Mouse (Mus musculus) forebrain, embryonic 14.5 days (tissue): ENCODE measurements around the gene Gdap1l1. TPM values are rescaled to one million over a fixed set of nuclear protein-coding genes. Genes with fewer than 3 reads are reported as not detected.
"Not testable (repeated sequence)": the region's sequence is repeated elsewhere in the genome, so short reads cannot be mapped to it uniquely, and the experiment has no call there.

Source experiments
- ATAC-seq: fragments of 200-750 bp; cut with Nextera tagmentation; 2 replicates; pipeline ENCODE4 v1.8.0; 2017; ENCODE audit warnings: mild to moderate bottlenecking, moderate library complexity
- DNase-seq: peaks from one replicate; pipeline ENCODE4 v3.0.0-alpha.2; 2015; ENCODE audit warnings: low spot score
- H3K27ac ChIP-seq: fragments of 300-500 bp; sonication (generic); 2 replicates; pipeline ENCODE4 v1.5.1; 2014; ENCODE audit warnings: low read depth, mild to moderate bottlenecking, control low read depth, low read length, moderate library complexity
- H3K27me3 ChIP-seq: fragments of 300-500 bp; sonication (generic); replicated peaks from 2 replicates; pipeline ENCODE4 v1.6.1; 2014; ENCODE audit warnings: low read length, control low read depth, mixed read lengths; ENCODE audit not compliant: control insufficient read depth, insufficient read depth
- H3K36me3 ChIP-seq: fragments of 300-500 bp; sonication (generic); 2 replicates; pipeline ENCODE4 v1.6.1; 2014; ENCODE audit warnings: low read length, control low read depth; ENCODE audit not compliant: control insufficient read depth, insufficient read depth
- H3K4me1 ChIP-seq: fragments of 300-500 bp; sonication (generic); 2 replicates; pipeline ENCODE4 v1.6.1; 2014; ENCODE audit warnings: antibody characterized with exemption, low read length, control low read depth; ENCODE audit not compliant: control insufficient read depth, insufficient read depth
- H3K4me2 ChIP-seq: fragments of 300-500 bp; sonication (generic); 2 replicates; pipeline ENCODE4 v1.6.1; 2014; ENCODE audit warnings: mild to moderate bottlenecking, control low read depth, low read length
- H3K4me3 ChIP-seq: fragments of 300-500 bp; sonication (generic); 2 replicates; pipeline ENCODE4 v1.5.1; 2014; ENCODE audit warnings: low read depth, low read length, control low read depth
- H3K9ac ChIP-seq: fragments of 300-500 bp; sonication (generic); 2 replicates; pipeline ENCODE4 v1.6.1; 2014; ENCODE audit warnings: mild to moderate bottlenecking, low read length, control low read depth, moderate library complexity
- H3K9me3 ChIP-seq: fragments of 300-500 bp; sonication (generic); replicated peaks from 2 replicates; pipeline ENCODE4 v1.6.1; 2016; ENCODE audit warnings: low read length, control low read depth, mixed read lengths; ENCODE audit not compliant: control insufficient read depth
- WGBS: fragments of 180-500 bp; shearing (Covaris S2); extraction: QIAGEN DNeasy Blood & Tissue Kit; methylation state at CpG from one replicate; pipeline ENCODE4 v1.1.7; 2014; 5-methylcytosine and 5-hydroxymethylcytosine counted together
- polyA plus RNA-seq: library from polyadenylated mRNA; unstranded; fragments of >200 nt; fragmentation: Nextera tagmentation; extraction: Ambion mirVana; gene quantifications from 2 replicates; pipeline ENCODE4 v1.2.1, GENCODE M21; 2014

The Gdap1l1 gene
- polyA plus RNA-seq, 1 experiment from 2014 or later = 107 TPM

- Histone ChIP-seq H3K9me3 (no peaks in the 10 kb centered on the region), H3K27me3 (no peaks in the 10 kb centered on the region), H3K36me3 (peaks cover 37% of the 10 kb centered on the region), H3K9ac (no peak overlapping the region), H3K4me2 (no peak overlapping the region), H3K27ac (no peak overlapping the region), H3K4me3 (no peak overlapping the region), H3K4me1 (0 out of 2 replicates have a peak, but pooled peaks cover 2% of the 10 kb centered on the region)
- 90% methylated on average over 13 of the region's 13 CpGs for WGBS
- DNase-seq (no peak), ATAC-seq (no peak)
Measured at GRCm38 (mm10) chr2:163453378-163453777, 15.1 kb downstream of the Gdap1l1 start.

DNA sequence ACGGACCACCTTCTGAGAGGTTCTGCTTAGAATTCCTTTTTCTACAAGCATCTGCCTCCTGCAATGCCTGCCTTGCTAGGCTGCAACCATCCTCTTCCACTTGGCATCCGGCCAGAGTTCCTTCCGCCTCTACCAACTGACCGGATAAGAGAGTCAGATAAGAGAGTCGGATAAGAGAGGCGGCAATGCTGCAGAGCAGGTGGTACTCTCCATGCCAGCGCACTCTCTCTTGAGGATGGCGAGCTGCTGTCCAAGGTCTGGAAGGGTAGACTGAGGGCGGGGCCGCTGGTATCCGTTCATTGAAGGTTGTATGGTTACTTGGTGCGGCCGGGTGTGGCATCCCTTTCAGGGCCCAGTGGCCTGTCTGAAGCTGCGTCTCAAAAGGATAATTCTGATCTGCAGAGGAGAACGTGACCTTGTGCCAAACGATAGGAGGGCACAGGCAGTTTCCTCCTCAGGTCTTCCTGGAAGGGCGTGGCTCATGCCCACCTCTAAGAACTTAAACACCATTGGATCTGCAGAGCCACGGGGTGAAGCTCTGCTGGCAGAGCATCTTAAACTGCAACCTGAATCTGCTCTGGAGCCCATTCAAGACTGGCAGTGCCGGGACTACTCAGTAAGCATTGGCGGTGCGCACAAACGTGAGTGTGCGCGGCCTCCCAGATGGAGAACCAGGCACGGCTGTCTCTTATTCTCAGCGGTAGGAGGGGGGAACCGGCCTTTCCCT, 20.4 kb downstream of the Gdap1l1 start:
- Histone ChIP-seq H3K9ac (no peak overlapping the region), H3K9me3 (no peaks in the 10 kb centered on the region), H3K27ac (no peak overlapping the region), H3K4me2 (peak overlapping the region; percentile 22), H3K4me3 (no peak overlapping the region), H3K36me3 (peaks cover 14% of the 10 kb centered on the region), H3K4me1 (peaks cover 3% of the 10 kb centered on the region; the same call in 1 of the 2 replicates), H3K27me3 (no peaks in the 10 kb centered on the region)
- DNase-seq (no peak), ATAC-seq (0 out of 2 replicates have a peak, but pooled peaks have one; percentile 18)
- WGBS = 52% methylated on average over 27 of the region's 27 CpGs

DNA sequence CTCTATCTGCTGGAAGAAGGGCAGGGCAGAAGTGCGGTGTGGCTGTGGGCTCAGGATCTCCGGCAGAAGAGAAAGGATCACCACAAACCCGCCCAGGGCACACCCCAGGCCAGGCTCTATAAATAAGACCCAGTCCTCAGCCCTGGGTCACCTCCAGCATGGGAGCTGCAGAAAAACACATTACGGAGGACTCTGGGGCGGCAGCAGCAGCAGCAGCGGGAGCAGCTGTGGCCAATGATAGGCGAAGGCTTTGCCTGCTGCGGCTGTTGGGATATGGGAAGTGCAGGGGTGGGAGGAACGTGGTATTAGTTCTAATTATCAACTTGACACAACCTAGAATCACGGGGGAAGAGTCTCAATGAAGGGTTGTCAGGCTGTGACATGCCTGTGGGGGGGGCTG, 21.1 kb downstream of the Gdap1l1 start:
- peaks cover 3% of the 10 kb centered on the region; the same call in 1 of the 2 replicates for H3K4me1 ChIP-seq
- ATAC-seq (0 out of 2 replicates have a peak, but pooled peaks have one; percentile 40), DNase-seq (peak; percentile 27)
- peak overlapping the region; percentile 22 for H3K4me2 ChIP-seq
- no peaks in the 10 kb centered on the region for H3K27me3 ChIP-seq
- no peak overlapping the region for H3K27ac ChIP-seq
- 48% methylated on average over 10 of the region's 10 CpGs for WGBS
- H3K9ac ChIP-seq = no peak overlapping the region
- H3K9me3 ChIP-seq = no peaks in the 10 kb centered on the region
- no peak overlapping the region for H3K4me3 ChIP-seq
- H3K36me3 ChIP-seq = peaks cover 7% of the 10 kb centered on the region

GRCm38 (mm10) chr2:163460622-163461021, 22.3 kb downstream of the Gdap1l1 start:
- no peak overlapping the region for H3K27ac ChIP-seq
- DNase-seq = no peak
- no peak overlapping the region for H3K4me3 ChIP-seq
- H3K36me3 ChIP-seq = no peaks in the 10 kb centered on the region
- no peaks in the 10 kb centered on the region for H3K27me3 ChIP-seq
- H3K9me3 ChIP-seq = no peaks in the 10 kb centered on the region
- ATAC-seq = no peak
- H3K4me1 ChIP-seq = peaks cover 3% of the 10 kb centered on the region; the same call in 1 of the 2 replicates
- H3K4me2 ChIP-seq = no peak overlapping the region
- WGBS = 91% methylated on average over 8 of the region's 8 CpGs
- no peak overlapping the region for H3K9ac ChIP-seq

DNA sequence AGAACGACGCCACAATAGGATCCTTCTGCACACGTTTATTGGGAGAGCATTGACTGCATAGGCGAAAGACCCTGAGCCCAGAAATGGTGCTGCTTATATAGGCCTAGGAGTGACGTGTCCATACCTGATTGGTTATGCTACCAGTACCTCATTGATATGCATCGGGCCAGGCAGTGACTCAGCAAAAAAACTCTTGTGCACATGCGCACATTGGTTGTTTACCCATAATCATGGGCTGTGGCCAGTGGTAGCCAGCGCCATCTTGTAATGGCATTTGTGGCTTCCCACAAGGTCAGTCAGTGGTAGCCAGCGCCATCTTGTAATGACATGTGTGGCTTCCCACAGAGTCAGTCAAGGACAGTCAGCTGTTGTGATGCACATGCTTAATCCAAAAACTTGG, 23.0 kb downstream of the Gdap1l1 start:
- H3K27me3 ChIP-seq, H3K4me1 ChIP-seq, ATAC-seq, DNase-seq, H3K36me3 ChIP-seq, H3K9ac ChIP-seq, H3K9me3 ChIP-seq, H3K4me2 ChIP-seq, H3K27ac ChIP-seq, H3K4me3 ChIP-seq: not testable (repeated sequence)
- WGBS = 94% methylated on average over 9 of the region's 9 CpGs

DNA sequence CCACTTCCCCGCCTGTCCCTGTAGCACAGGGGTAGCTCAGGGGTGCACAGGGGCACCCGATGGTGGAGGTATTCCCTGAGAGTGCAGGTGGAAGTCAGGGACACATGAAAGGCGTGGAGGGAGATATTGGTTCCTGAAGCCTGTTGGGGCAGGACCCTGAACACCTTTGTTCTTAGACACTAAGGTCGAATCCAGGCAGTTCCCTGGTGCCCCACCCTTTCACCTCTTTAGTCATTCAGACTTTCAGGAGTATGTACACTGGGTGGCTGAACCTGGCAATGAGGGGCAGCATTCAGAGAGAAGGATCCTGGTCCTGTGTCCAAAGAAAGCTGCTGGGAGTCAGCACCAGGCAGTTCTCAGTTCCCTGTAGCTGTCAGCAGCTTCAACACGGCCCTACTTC, 24.1 kb downstream of the Gdap1l1 start:
- Histone ChIP-seq H3K27me3 (no peaks in the 10 kb centered on the region), H3K36me3 (peaks cover 11% of the 10 kb centered on the region; the same call in 1 of the 2 replicates), H3K4me3 (no peak overlapping the region), H3K27ac (no peak overlapping the region), H3K9me3 (no peaks in the 10 kb centered on the region), H3K4me1 (peaks cover 3% of the 10 kb centered on the region; the same call in 1 of the 2 replicates), H3K9ac (no peak overlapping the region), H3K4me2 (no peak overlapping the region)
- DNase-seq = no peak
- ATAC-seq = no peak
- 79% methylated on average over 5 of the region's 5 CpGs for WGBS

DNA sequence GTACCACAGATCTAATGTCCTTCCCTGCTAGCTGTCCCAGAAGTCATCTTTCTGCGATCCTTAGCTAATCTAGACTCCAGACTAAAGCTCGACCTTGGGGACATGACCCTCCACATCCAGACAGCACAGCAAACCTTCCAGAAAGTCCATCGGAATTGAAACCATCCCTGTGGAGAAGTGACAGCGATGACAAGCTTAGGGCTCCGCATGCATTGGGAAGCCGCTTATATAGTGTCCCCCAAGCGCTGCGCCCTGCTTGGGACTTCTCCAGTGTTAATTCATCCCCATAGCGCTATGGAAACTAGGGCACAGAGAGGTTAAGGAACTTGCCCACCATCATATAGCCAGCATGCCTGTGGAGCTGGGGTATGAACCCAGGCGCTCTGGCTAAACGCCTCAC, 24.5 kb downstream of the Gdap1l1 start:
- peaks cover 14% of the 10 kb centered on the region; the same call in 1 of the 2 replicates for H3K36me3 ChIP-seq
- H3K4me1 ChIP-seq = peaks cover 3% of the 10 kb centered on the region; the same call in 1 of the 2 replicates
- no peak overlapping the region for H3K27ac ChIP-seq
- 80% methylated on average over 11 of the region's 11 CpGs for WGBS
- H3K27me3 ChIP-seq = no peaks in the 10 kb centered on the region
- H3K4me2 ChIP-seq = no peak overlapping the region
- ATAC-seq (no peak), DNase-seq (no peak)
- H3K9me3 ChIP-seq = no peaks in the 10 kb centered on the region
- H3K9ac ChIP-seq = no peak overlapping the region
- H3K4me3 ChIP-seq = no peak overlapping the region

DNA sequence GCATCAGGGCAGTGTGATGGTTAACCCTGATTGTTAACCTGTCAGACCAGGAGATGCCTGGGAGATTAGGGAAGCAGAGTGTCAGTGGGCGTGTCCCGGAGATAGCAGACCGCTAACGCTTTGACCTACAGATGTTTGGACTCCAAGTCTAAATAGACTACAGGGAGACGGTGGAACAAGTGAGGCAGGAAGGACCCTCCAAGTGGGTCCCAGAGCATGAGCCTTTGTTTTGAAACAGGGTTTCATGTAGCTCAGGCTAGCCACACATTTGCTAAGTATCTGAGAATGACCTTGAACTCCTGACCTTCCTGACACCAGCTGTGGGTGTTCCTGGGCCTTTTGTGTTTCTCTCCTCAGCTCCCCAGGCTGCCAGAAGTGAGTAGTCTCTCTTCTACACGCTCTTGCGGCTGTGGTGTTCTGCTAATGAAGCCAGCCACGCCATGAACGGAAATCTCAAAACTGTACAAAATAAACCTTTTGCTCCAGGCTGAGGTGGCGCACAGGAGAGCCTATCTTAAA, 25.0 kb downstream of the Gdap1l1 start:
- no peak for DNase-seq
- Histone ChIP-seq H3K4me1 (peaks cover 3% of the 10 kb centered on the region; the same call in 1 of the 2 replicates), H3K4me3 (no peak overlapping the region), H3K4me2 (no peak overlapping the region), H3K9me3 (no peaks in the 10 kb centered on the region), H3K27me3 (no peaks in the 10 kb centered on the region), H3K36me3 (peaks cover 18% of the 10 kb centered on the region; the same call in 1 of the 2 replicates), H3K9ac (no peak overlapping the region), H3K27ac (no peak overlapping the region)
- WGBS = 69% methylated on average over 10 of the region's 10 CpGs
- no peak for ATAC-seq

- Histone ChIP-seq H3K4me1 (peaks cover 1% of the 10 kb centered on the region; the same call in 1 of the 2 replicates), H3K4me3 (no peak overlapping the region), H3K4me2 (no peak overlapping the region), H3K9ac (no peak overlapping the region), H3K36me3 (peaks cover 25% of the 10 kb centered on the region; the same call in 1 of the 2 replicates), H3K27ac (no peak overlapping the region), H3K9me3 (no peaks in the 10 kb centered on the region), H3K27me3 (no peaks in the 10 kb centered on the region)
- DNase-seq = no peak
- 83% methylated on average over 4 of the region's 4 CpGs for WGBS
- no peak for ATAC-seq
Measured at GRCm38 (mm10) chr2:163463998-163464397, 25.7 kb downstream of the Gdap1l1 start.
